Mouse (Mus musculus) fibroblast of lung, adult 2 months (primary cell): ENCODE measurements around the gene Fbxo34.
"Not testable (repeated sequence)": the region's sequence is repeated elsewhere in the genome, so short reads cannot be mapped to it uniquely, and the experiment has no call there.

Source experiments
- DNase-seq: peaks from one replicate; pipeline ENCODE4 v3.0.0-alpha.2; 2011; ENCODE audit warnings: low read depth

The Fbxo34 gene

GRCm38 (mm10) chr14:47563106-47563505 lies 112.9 kb downstream of the Fbxo34 start:
- DNase-seq, result no peak

GRCm38 (mm10) chr14:47567962-47568652 lies 117.9 kb downstream of the Fbxo34 start:
- DNase-seq, result peak; percentile 97

GRCm38 (mm10) chr14:47570549-47570948 lies 120.3 kb downstream of the Fbxo34 start, which contains the start of gene Atg14:
Gene Atg14 (minus strand): TSS chr14:47570649.
- not testable (repeated sequence) for DNase-seq

- DNase-seq, result no peak
Observed at GRCm38 (mm10) chr14:47572707-47573106, 122.5 kb downstream of the Fbxo34 start.

- DNase-seq, result no peak
Observed at GRCm38 (mm10) chr14:47574721-47575120, 124.5 kb downstream of the Fbxo34 start.

GRCm38 (mm10) chr14:47576687-47577086 lies 126.5 kb downstream of the Fbxo34 start:
- no peak for DNase-seq

GRCm38 (mm10) chr14:47578086-47578485 lies 127.9 kb downstream of the Fbxo34 start:
- peak; percentile 9 for DNase-seq

GRCm38 (mm10) chr14:47581280-47581679 lies 131.1 kb downstream of the Fbxo34 start:
- DNase-seq, result no peak
